Mouse (Mus musculus): ENCODE data around the gene Rad17. TPM values are rescaled to one million over a fixed set of nuclear protein-coding genes. Genes with fewer than 3 reads are reported as not detected.

The Rad17 gene
- total RNA-seq, 2 experiments from 2014 or later, result 14.7 to 15.4 TPM

- DNase-seq (ENCODE audit: low spot score in 2 of 2), result no peak
Observed at GRCm38 (mm10) chr13:100570713-100571112, 80.1 kb downstream of the Rad17 start.

- no peak for DNase-seq (ENCODE audit: low spot score in 2 of 2)
Observed at GRCm38 (mm10) chr13:100568359-100568758, 82.5 kb downstream of the Rad17 start.

Other genes starting within 250 kb of the Rad17 start
- gene Naip1, start 198.2 kb downstream of the Rad17 start, total RNA-seq (2021), result under 1 TPM in 1 of 2 experiments, not detected in 1; 0.08 TPM
- 10 to 100 TPM; 26.4 to 27.9 TPM for gene Gtf2h2, start 158.5 kb downstream of the Rad17 start, total RNA-seq (2021)
- gene Ocln, start 98.3 kb downstream of the Rad17 start, total RNA-seq (2021), result under 1 TPM; 0.29 to 0.54 TPM
- 1 to 10 TPM; 4.3 to 4.5 TPM for gene Marveld2, start 34.1 kb downstream of the Rad17 start, total RNA-seq (2021)
- gene Ak6, start 72 bp downstream of the Rad17 start, total RNA-seq (2021), result 10 to 100 TPM; 72.5 to 74.0 TPM
- gene Taf9, start 528 bp upstream of the Rad17 start, total RNA-seq (2021), result 10 to 100 TPM; 16.3 to 19.0 TPM
- gene Ccdc125, start 18.7 kb upstream of the Rad17 start, total RNA-seq (2021), result 1 to 10 TPM; 1.0 to 1.5 TPM
- 10 to 100 TPM; 34.7 to 38.2 TPM for gene Cdk7, start 79.9 kb upstream of the Rad17 start, total RNA-seq (2021)
- 10 to 100 TPM; 81.4 to 83.7 TPM for gene Mrps36, start 93.6 kb upstream of the Rad17 start, total RNA-seq (2021)
- 1 to 10 TPM; 5.5 to 6.4 TPM for gene Cenph, start 124.8 kb upstream of the Rad17 start, total RNA-seq (2021)
- gene Ccnb1, start 135.5 kb upstream of the Rad17 start, total RNA-seq (2021), result 10 to 100 TPM; 25.4 to 29.3 TPM
- gene Slc30a5, start 182.4 kb upstream of the Rad17 start, total RNA-seq (2021), result 10 to 100 TPM; 31.0 to 31.9 TPM

Measured in gastrocnemius, postnatal 4 days (tissue).